Mouse (Mus musculus): ENCODE results near the gene Tbc1d8.

DNA sequence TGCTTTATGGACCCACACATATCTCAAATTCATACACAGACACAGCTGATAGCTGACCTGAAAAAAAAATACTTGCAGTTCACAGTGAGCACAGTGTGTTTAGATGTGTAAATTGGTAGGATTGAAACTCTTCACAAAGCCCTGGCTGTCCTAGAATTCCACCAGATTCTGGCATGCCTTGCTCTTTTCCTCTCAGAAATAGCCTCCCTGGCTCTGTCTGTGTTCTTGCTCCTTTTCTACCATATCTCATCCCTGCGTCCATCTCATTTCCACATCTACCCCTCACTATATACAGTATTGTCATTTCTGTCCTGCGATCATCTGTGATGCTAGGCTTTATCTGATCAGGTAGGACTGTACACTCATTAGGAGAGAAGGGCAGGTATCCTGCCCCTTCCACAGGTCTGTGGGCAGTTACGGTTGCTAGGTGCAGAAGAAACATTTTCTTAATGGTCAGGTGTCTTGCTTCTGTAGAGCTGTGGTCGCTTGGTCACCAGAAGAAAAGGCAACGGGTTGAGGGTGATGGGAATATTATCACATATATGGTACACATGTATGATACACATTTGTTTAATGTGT, 104.2 kb downstream of the Tbc1d8 start:
- TF ChIP-seq POLR2A (IDR thresholded peaks at IDR 0.05; ENCODE audit: extremely low read depth, insufficient read depth, low read length), result no peak
- TF ChIP-seq CTCF (IDR thresholded peaks at IDR 0.05; ENCODE audit: low read depth, low read length), result no peak

Measured in liver, adult 2 months (tissue).